Mouse (Mus musculus): ENCODE measurements around the gene Il20rb.

GRCm38 (mm10) chr9:100534686-100535085, 48.1 kb upstream of the Il20rb start:
- TF ChIP-seq EP300 (IDR thresholded peaks at IDR 0.05; ENCODE audit: insufficient read depth, low read depth, low read length) (no peak), CTCF (IDR thresholded peaks at IDR 0.05) (no peak), POLR2A (IDR thresholded peaks at IDR 0.05; ENCODE audit: insufficient read depth, low read depth, low read length) (no peak)

Data from heart, adult 2 months (tissue).